Mouse (Mus musculus): ENCODE measurements at regions not wholly inside any gene's neighbourhood (a gene's known extent, or its start where the extent isn't known, plus 50 kb on each side); places are given as distances from the start of the nearest gene placed in this dataset.

GRCm38 (mm10) chr11:7508861-7509260 lies 295.1 kb upstream of the Igfbp3 start:
- no peak for DNase-seq (ENCODE audit: low read depth, low spot score)

- no peak for DNase-seq (ENCODE audit: low read depth, low spot score)
Observed at GRCm38 (mm10) chr11:7506421-7506945, 292.8 kb upstream of the Igfbp3 start.

DNA sequence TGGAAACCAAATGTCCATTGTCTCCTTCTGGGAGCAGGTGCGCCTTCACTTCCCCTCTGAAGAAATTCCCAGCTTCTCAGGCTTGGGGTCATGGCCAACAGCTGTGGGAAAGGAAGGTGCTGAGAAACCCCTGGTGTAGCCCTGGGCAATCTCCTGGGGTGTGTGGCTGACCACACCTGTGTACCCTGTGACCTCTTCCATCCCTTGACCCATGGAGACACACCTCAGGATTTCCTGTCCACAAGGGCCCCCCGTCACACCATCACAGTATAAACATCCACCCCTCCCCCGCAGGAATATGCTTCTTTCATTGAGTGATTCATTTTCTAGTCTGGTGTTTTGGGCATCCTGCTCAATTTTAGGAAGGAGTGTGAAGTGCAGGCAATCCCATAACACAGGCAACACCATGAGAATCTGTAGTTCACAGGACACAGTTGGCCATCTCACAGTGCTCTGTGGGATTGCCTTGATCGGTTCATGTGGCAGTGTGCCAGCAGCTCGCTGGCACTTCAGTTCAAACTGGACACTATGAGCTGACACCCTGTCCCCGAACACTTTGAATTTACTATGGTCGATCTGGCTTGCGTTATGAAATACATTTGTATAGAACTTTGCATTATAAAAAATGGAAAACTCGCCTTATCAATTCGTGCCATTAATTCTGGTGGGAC lies 291.1 kb upstream of the Igfbp3 start:
- DNase-seq (ENCODE audit: low read depth, low spot score) = no peak

DNA sequence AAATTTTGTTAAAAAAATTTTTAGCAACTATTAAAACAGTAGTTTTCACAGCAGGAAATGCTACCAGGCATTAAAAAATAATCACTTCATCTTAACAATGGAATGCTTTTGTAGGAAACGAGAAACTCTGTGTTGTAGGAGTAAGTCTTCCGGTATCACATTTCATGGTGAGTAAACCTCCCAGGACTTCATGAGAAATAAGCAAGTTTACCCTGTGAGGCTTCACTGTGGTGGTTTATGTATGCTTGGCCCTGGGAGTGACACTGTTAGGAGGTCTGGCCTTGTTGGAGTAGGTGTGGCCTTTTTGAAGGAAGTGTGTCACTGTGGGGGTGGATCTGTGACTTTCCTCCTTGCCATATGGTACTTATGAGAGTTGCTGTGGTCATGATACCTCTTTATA lies 289.0 kb upstream of the Igfbp3 start:
- no peak for DNase-seq (ENCODE audit: low read depth, low spot score)

DNA sequence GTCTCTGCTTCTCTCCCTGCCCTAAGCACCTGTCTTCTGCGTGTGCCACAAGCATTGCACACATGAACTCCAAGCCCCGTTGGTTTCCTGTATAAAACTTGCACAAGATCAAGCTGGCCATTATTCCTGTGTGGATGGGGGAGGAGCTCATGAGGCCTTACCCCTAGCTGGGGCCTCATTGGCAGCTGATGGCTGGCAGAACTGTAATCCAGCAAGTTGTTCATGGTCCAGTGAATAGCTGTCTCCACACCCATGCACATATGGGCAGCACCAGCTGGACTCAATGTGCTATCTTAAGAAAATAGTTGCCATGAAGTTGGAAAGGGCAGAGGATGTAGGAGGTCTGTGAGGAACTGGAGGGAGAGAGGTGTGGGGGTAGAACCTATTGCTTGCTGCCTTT lies 288.3 kb upstream of the Igfbp3 start:
- no peak for DNase-seq (ENCODE audit: low read depth, low spot score)

DNA sequence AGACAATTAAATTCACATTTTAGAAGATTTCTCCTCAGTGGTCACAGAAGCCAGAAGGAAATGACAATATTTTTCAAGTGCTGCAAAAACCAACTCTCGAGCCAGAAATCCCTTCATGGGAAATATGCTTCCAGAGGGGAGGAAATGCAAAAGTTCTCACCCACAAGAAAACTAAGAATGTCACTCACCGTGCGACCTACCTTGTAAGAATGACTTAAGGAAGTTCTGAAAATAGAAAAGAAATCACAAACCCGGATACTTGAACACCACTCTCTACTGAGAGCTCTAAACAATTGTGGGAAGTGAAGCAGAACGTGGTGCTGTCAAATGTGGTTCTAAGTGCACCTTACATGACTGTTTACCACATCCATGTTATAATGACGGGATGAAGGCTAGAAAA lies 284.1 kb upstream of the Igfbp3 start:
- DNase-seq (ENCODE audit: low read depth, low spot score) = no peak

DNA sequence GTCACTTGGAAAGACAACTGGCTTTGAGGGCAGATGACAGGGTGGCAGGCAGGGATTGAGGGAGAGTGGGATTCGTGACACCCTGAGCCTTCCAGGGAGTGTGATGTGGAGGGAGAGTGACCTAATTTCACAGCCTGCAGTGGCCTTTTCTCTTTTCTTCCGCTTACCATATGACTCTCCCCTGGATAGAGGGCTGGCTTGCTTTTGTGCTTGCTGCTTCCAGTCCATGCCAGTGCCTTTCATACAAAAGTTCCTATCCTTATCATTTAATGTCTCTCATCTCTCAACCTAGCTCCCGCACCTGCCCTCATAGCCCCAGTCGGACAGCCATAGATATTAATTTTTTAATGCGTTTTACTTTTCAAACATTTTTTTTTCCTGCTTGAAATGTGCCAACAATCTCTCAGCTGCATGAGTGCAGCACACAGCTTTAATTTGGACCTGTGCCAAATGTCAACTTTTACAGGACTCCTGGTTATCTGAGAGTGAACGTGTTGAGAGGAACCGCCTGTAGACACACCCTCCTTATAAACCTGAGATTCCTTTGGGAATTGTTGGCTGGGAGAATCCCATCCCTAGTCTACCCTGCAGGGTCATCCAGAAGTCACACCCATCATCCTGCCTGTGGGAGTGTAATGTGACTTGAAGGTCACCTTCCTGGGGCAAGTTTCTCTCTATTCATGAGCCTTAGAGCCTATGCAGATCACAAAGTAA lies 260.3 kb upstream of the Igfbp3 start:
- DNase-seq (ENCODE audit: low read depth, low spot score) = no peak

- no peak for DNase-seq (ENCODE audit: low read depth, low spot score)
Observed at GRCm38 (mm10) chr11:7465522-7465921, 251.8 kb upstream of the Igfbp3 start.

- DNase-seq (ENCODE audit: low read depth, low spot score) = no peak
Observed at GRCm38 (mm10) chr11:7461956-7462771, 248.4 kb upstream of the Igfbp3 start.

- no peak for DNase-seq (ENCODE audit: low read depth, low spot score)
Observed at GRCm38 (mm10) chr11:7451756-7452155, 238.0 kb upstream of the Igfbp3 start.

DNA sequence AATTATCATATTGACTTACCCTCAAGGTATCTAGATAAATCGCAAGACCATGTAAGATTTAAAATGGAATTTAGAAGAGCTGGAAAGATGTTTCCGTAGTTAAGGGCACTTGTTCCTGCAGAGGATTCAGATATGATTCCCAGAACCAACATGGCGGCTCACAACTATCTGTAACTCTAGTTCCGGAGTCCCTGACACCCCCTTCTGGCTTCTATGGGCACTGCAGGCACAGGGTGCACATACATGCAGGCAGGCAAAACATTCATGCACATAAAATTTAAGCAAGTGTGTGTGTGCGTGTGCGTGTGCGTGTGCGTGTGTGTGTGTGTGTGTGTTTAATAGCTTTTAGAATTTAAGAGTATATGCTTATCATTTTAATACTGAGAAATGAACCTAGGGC lies 230.8 kb upstream of the Igfbp3 start:
- no peak for DNase-seq (ENCODE audit: low read depth, low spot score)

GRCm38 (mm10) chr11:7439276-7439675 lies 225.6 kb upstream of the Igfbp3 start:
- DNase-seq (ENCODE audit: low read depth, low spot score) = no peak

- DNase-seq (ENCODE audit: low read depth, low spot score) = no peak
Observed at GRCm38 (mm10) chr11:7434591-7434990, 220.9 kb upstream of the Igfbp3 start.

DNA sequence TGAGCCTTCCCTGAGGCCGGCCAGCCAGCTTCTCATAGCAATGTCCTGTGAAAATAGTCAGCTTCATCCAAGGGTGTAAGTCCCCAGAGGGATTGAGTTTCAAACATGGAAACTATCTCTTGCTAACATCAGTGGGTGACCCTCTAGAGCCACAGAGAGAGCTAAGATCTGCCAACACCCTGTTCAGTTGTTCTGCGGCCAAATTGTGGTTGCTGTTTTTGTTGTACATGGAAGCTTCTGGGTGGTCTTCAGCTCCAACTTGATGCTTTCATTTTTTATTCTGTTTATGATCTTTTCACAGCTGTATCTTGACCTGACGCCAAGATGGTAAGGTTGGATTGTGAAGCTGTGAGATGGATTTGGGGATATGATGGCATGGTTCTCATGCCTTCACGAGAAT lies 214.0 kb upstream of the Igfbp3 start:
- DNase-seq (ENCODE audit: low read depth, low spot score) = no peak

DNA sequence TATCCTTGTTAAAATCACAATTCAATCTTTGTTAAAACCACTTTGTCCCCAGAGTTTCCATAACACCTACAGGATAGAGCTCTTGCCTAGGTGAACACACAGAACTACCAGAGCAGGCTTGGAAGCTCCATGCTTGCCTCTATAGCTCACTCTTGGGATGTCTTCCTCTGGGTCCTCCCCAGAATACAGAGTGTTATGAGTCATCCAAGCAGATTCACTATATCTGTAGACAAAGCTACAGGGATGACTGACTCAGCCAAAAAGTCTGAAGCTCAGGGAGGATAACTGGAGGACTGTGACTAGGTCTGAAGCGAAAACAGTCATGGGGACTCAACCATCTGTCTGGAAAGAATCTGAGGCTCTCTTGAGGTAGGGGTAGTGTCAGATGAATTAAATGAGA lies 211.5 kb upstream of the Igfbp3 start:
- DNase-seq (ENCODE audit: low read depth, low spot score) = no peak

DNA sequence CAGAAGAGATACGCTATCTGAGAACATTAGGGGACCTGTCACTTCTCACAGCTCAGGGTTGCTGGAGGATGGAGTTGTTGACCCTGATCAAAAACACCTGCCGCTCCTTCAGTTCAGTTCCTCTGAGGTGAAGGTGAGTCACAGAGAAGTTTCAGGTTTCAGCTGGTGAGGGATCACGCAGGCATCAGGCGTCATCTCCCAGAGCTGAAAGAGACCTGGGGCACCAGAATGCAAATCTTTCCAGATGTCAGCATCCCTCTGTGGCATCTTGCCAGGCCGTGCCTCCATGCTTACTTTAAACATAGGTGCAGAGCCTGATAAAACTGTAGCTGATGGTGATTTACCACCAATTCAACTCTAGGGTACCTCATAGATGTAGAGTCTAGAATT lies 210.4 kb upstream of the Igfbp3 start:
- no peak for DNase-seq (ENCODE audit: low read depth, low spot score)

GRCm38 (mm10) chr11:7423276-7424081 lies 209.8 kb upstream of the Igfbp3 start:
- no peak for DNase-seq (ENCODE audit: low read depth, low spot score)

GRCm38 (mm10) chr11:7412631-7413030 lies 198.9 kb upstream of the Igfbp3 start:
- DNase-seq (ENCODE audit: low read depth, low spot score) = no peak

- no peak for DNase-seq (ENCODE audit: low read depth, low spot score)
Observed at GRCm38 (mm10) chr11:7408992-7409391, 195.3 kb upstream of the Igfbp3 start.

DNA sequence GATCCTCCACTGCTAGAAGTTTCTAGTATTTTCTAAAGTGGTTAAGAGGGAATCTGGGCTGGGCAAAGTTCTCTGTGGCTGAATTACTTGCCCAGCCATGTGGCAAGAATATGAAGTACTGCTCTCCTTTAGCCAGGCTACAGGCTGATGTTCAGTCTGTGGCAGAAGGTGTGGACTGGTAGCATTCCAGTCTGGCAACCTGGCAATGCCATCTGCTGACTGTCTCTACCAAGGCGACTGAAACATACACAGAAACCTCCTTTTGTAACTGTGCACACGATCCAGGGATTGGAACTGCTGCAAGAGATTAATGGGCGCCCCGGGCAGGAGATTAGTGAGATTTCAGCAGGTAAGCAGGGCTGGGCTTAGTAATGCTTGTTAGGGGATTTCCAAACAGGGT lies 190.9 kb upstream of the Igfbp3 start:
- no peak for DNase-seq (ENCODE audit: low read depth, low spot score)

- no peak for DNase-seq (ENCODE audit: low read depth, low spot score)
Observed at GRCm38 (mm10) chr11:7371835-7372234, 158.1 kb upstream of the Igfbp3 start.

DNA sequence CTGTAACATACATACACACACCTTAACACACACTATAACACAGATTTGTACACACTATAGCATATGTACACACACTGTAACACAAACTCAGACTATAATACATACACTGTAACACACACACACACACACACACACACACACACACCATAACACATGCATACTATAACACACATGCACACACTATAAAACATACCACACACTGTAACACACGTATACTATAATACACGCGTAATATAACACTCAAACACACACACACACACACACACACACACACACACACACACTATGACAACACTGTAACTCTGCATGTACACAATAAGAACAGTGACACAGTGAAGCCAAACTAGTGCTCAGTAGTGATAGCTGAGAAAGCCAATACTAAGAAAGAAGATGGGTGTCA lies 147.7 kb upstream of the Igfbp3 start:
- no peak for DNase-seq (ENCODE audit: low read depth, low spot score)
